Mouse (Mus musculus) MEL (cell line): ENCODE results near the gene 9930021J03Rik. TPM values are rescaled to one million over a fixed set of nuclear protein-coding genes. Genes with fewer than 3 reads are reported as not detected.

Experiments used
- DNase-seq: peaks from one replicate; pipeline ENCODE4 v3.0.0; 2011; ENCODE audit warnings: low read depth, low spot score
- H3K27ac ChIP-seq: 2 replicates; pipeline ENCODE4 v1.5.1; 2012; ENCODE audit warnings: low read depth, mild to moderate bottlenecking, control low read depth, low read length, moderate library complexity; ENCODE audit not compliant: control insufficient read depth
- H3K27me3 ChIP-seq, 2 experiments: fragments of 150-350 bp in 1 of 2; sonication (generic) in 1 of 2; 2 replicates each; pipeline ENCODE4 v1.6.1; 2012; ENCODE audit warnings: low read length in 2 of 2, mild to moderate bottlenecking in 2 of 2, improper control_type of control experiment in 1 of 2, moderate library complexity in 1 of 2; ENCODE audit not compliant: insufficient read depth in 2 of 2, control insufficient read depth in 1 of 2
- H3K36me3 ChIP-seq, 2 experiments: 2 replicates each; pipeline ENCODE4 v1.6.1; 2012 to 2014; ENCODE audit warnings: low read length in 2 of 2, improper control_type of control experiment in 1 of 2, inconsistent platforms in 1 of 2, mild to moderate bottlenecking in 1 of 2; ENCODE audit not compliant: insufficient read depth in 2 of 2, control insufficient read depth in 1 of 2
- H3K4me1 ChIP-seq, 2 experiments: fragments of 150-350 bp in 1 of 2; sonication (generic) in 1 of 2; 2 replicates each; pipeline ENCODE4 v1.6.1; 2012; ENCODE audit warnings: low read length in 2 of 2, improper control_type of control experiment in 1 of 2, mild to moderate bottlenecking in 1 of 2; ENCODE audit not compliant: insufficient read depth in 2 of 2, control insufficient read depth in 1 of 2
- H3K4me3 ChIP-seq, 2 experiments: fragments of 150-350 bp in 1 of 2; sonication (generic) in 1 of 2; 2 replicates each; pipeline ENCODE4 v1.5.1; 2012; ENCODE audit warnings: low read depth in 2 of 2, low read length in 2 of 2, mild to moderate bottlenecking in 2 of 2, moderate library complexity in 2 of 2, control low read depth in 1 of 2, improper control_type of control experiment in 1 of 2; ENCODE audit not compliant: control insufficient read depth in 1 of 2, insufficient read depth in 1 of 2
- H3K79me2 ChIP-seq: 2 replicates; pipeline ENCODE4 v1.6.1; 2012; ENCODE audit warnings: mild to moderate bottlenecking, low read length, moderate library complexity; ENCODE audit not compliant: control insufficient read depth, poor library complexity, insufficient read depth
- H3K9ac ChIP-seq: 2 replicates; pipeline ENCODE4 v1.6.1; 2012; ENCODE audit warnings: low read depth, mild to moderate bottlenecking, control low read depth, low read length, moderate library complexity; ENCODE audit not compliant: control insufficient read depth, poor library complexity, severe bottlenecking
- H3K9me3 ChIP-seq: fragments of 150-350 bp; sonication (generic); replicated peaks from 2 replicates; pipeline ENCODE4 v1.6.1; 2012; ENCODE audit warnings: mild to moderate bottlenecking, low read length, improper control_type of control experiment, moderate library complexity; ENCODE audit not compliant: insufficient read depth
- BHLHE40 ChIP-seq: IDR thresholded peaks from 2 replicates; pipeline ENCODE4 v1.6.1; 2012; ENCODE audit warnings: low read depth, mild to moderate bottlenecking, inconsistent platforms, low read length, improper control_type of control experiment, borderline replicate concordance
- CHD1 ChIP-seq: IDR thresholded peaks from 2 replicates; pipeline ENCODE4 v1.6.1; 2012; ENCODE audit warnings: low read depth, mild to moderate bottlenecking, inconsistent platforms, low read length, improper control_type of control experiment
- CHD2 ChIP-seq: IDR thresholded peaks from 2 replicates; pipeline ENCODE4 v1.6.1; 2011; ENCODE audit warnings: low read length, improper control_type of control experiment
- CTCF ChIP-seq, 3 experiments: IDR thresholded peaks in 2 of 3; conservative IDR thresholded peaks in 1 of 3; 2 replicates each; pipeline ENCODE4 v1.5.1; 2011 to 2012; ENCODE audit warnings: low read length in 3 of 3, low read depth in 2 of 3, mild to moderate bottlenecking in 2 of 3, improper control_type of control experiment in 1 of 3, inconsistent platforms in 1 of 3, mixed read lengths in 1 of 3, moderate library complexity in 1 of 3; ENCODE audit not compliant: control insufficient read depth in 1 of 3, insufficient read depth in 1 of 3, poor library complexity in 1 of 3, severe bottlenecking in 1 of 3
- E2F4 ChIP-seq: IDR thresholded peaks from 2 replicates; pipeline ENCODE4 v1.6.1; 2011; ENCODE audit warnings: low read depth, low read length, improper control_type of control experiment, borderline replicate concordance
- ELF1 ChIP-seq: IDR thresholded peaks from 2 replicates; pipeline ENCODE4 v1.6.1; 2014; ENCODE audit warnings: low read depth, mild to moderate bottlenecking, inconsistent platforms, low read length, improper control_type of control experiment, moderate library complexity
- EP300 ChIP-seq, 2 experiments: IDR thresholded peaks; 2 replicates each; pipeline ENCODE4 v1.6.1; 2011; ENCODE audit warnings: improper control_type of control experiment in 2 of 2, low read length in 2 of 2, low read depth in 1 of 2, mild to moderate bottlenecking in 1 of 2
- ETS1 ChIP-seq: IDR thresholded peaks from 2 replicates; pipeline ENCODE4 v1.6.1; 2012; ENCODE audit warnings: low read depth, mild to moderate bottlenecking, inconsistent platforms, low read length, improper control_type of control experiment, moderate library complexity
- GATA1 ChIP-seq: IDR thresholded peaks from 2 replicates; pipeline ENCODE4 v1.6.1; 2011; ENCODE audit warnings: low read depth, low read length, improper control_type of control experiment
- HCFC1 ChIP-seq: IDR thresholded peaks from 2 replicates; pipeline ENCODE4 v1.6.1; 2012; ENCODE audit warnings: low read depth, mild to moderate bottlenecking, inconsistent platforms, low read length, improper control_type of control experiment, moderate library complexity
- MAFK ChIP-seq: IDR thresholded peaks from 2 replicates; pipeline ENCODE4 v1.6.1; 2011; ENCODE audit warnings: low read depth, mild to moderate bottlenecking, low read length, improper control_type of control experiment, borderline replicate concordance
- MAZ ChIP-seq: IDR thresholded peaks from 2 replicates; pipeline ENCODE4 v1.6.1; 2012; ENCODE audit warnings: low read depth, mild to moderate bottlenecking, inconsistent platforms, low read length, improper control_type of control experiment
- MXI1 ChIP-seq: IDR thresholded peaks from 2 replicates; pipeline ENCODE4 v1.6.1; 2011; ENCODE audit warnings: mild to moderate bottlenecking, low read depth, low read length, improper control_type of control experiment
- MYB ChIP-seq: IDR thresholded peaks from 2 replicates; pipeline ENCODE4 v1.6.1; 2011; ENCODE audit warnings: mild to moderate bottlenecking, low read depth, low read length, improper control_type of control experiment
- MYC ChIP-seq: IDR thresholded peaks from 2 replicates; pipeline ENCODE4 v1.6.1; 2011; ENCODE audit warnings: low read depth, mild to moderate bottlenecking, low read length, improper control_type of control experiment, moderate library complexity
- NELFE ChIP-seq: IDR thresholded peaks from 2 replicates; pipeline ENCODE4 v1.6.1; 2011; ENCODE audit warnings: low read depth, low read length, improper control_type of control experiment
- NRF1 ChIP-seq: IDR thresholded peaks from 2 replicates; pipeline ENCODE4 v1.6.1; 2014; ENCODE audit warnings: low read depth, mild to moderate bottlenecking, inconsistent platforms, low read length, improper control_type of control experiment, moderate library complexity; ENCODE audit not compliant: poor library complexity, insufficient read depth, severe bottlenecking
- POLR2A ChIP-seq, 2 experiments: IDR thresholded peaks; 2 replicates each; pipeline ENCODE4 v1.6.1; 2011 to 2012; ENCODE audit warnings: low read length in 2 of 2, mild to moderate bottlenecking in 2 of 2, control low read depth in 1 of 2, improper control_type of control experiment in 1 of 2, low read depth in 1 of 2, moderate library complexity in 1 of 2; ENCODE audit not compliant: control insufficient read depth in 1 of 2, insufficient read depth in 1 of 2, poor library complexity in 1 of 2
- POLR2AphosphoS2 ChIP-seq: IDR thresholded peaks from 2 replicates; pipeline ENCODE4 v1.6.1; 2011; ENCODE audit warnings: low read length, improper control_type of control experiment
- POLR2AphosphoS5 ChIP-seq: IDR thresholded peaks from 2 replicates; pipeline ENCODE4 v1.6.1; 2012; ENCODE audit warnings: low read depth, borderline replicate concordance, mild to moderate bottlenecking, inconsistent platforms, low read length, moderate library complexity, mixed read lengths
- RAD21 ChIP-seq: IDR thresholded peaks from 2 replicates; pipeline ENCODE4 v1.6.1; 2011; ENCODE audit warnings: mild to moderate bottlenecking, low read depth, low read length, improper control_type of control experiment
- RCOR1 ChIP-seq: IDR thresholded peaks from 2 replicates; pipeline ENCODE4 v1.6.1; 2012; ENCODE audit warnings: low read depth, mild to moderate bottlenecking, inconsistent platforms, low read length, improper control_type of control experiment
- TAL1 ChIP-seq: IDR thresholded peaks from 2 replicates; pipeline ENCODE4 v1.6.1; 2012; ENCODE audit warnings: mild to moderate bottlenecking, inconsistent platforms, low read length, moderate library complexity, mixed read lengths
- TBP ChIP-seq: IDR thresholded peaks from 2 replicates; pipeline ENCODE4 v1.8.0; 2011; ENCODE audit warnings: low read depth, low read length, improper control_type of control experiment
- TCF12 ChIP-seq: IDR thresholded peaks from 2 replicates; pipeline ENCODE4 v1.6.1; 2014; ENCODE audit warnings: low read depth, mild to moderate bottlenecking, inconsistent platforms, low read length, improper control_type of control experiment, moderate library complexity
- UBTF ChIP-seq: IDR thresholded peaks from 2 replicates; pipeline ENCODE4 v1.6.1; 2012; ENCODE audit warnings: low read depth, mild to moderate bottlenecking, inconsistent platforms, low read length, improper control_type of control experiment, moderate library complexity, borderline replicate concordance; ENCODE audit not compliant: insufficient read depth
- USF1 ChIP-seq: IDR thresholded peaks from 2 replicates; pipeline ENCODE4 v1.6.1; 2014; ENCODE audit warnings: low read depth, mild to moderate bottlenecking, inconsistent platforms, low read length, improper control_type of control experiment, moderate library complexity
- ZC3H11A ChIP-seq: IDR thresholded peaks from 2 replicates; pipeline ENCODE4 v1.6.1; 2012; ENCODE audit warnings: low read depth, mild to moderate bottlenecking, inconsistent platforms, low read length, improper control_type of control experiment
- ZKSCAN1 ChIP-seq: IDR thresholded peaks from 2 replicates; pipeline ENCODE4 v1.6.1; 2012; ENCODE audit warnings: low read depth, mild to moderate bottlenecking, inconsistent platforms, low read length, improper control_type of control experiment, moderate library complexity
- ZMIZ1 ChIP-seq: IDR thresholded peaks from 2 replicates; pipeline ENCODE4 v1.6.1; 2012; ENCODE audit warnings: low read depth, mild to moderate bottlenecking, inconsistent platforms, low read length, improper control_type of control experiment, moderate library complexity
- ZNF384 ChIP-seq: IDR thresholded peaks from 2 replicates; pipeline ENCODE4 v1.6.1; 2012; ENCODE audit warnings: low read depth, mild to moderate bottlenecking, inconsistent platforms, low read length, improper control_type of control experiment
- polyA plus RNA-seq, 2 experiments: library from polyadenylated mRNA; stranded (reverse) in 1 of 2; unstranded in 1 of 2; fragments of >175 nt in 1 of 2; fragments of >200 nt in 1 of 2; gene quantifications; 2 replicates each; pipeline versions ENCODE4 v1.2.1 to v1.2.4; 2012; ENCODE audit warnings: low replicate concordance in 2 of 2, low read depth in 1 of 2; ENCODE audit not compliant: insufficient read length in 2 of 2, insufficient read depth in 1 of 2, missing spikeins in 1 of 2
- total RNA-seq: library from RNA; depleted of rRNA; stranded (reverse); fragments of 300-350 nt; gene quantifications from 2 replicates; pipeline ENCODE4 v1.2.3, GENCODE M21; 2012

9930021J03Rik gene
- total and polyA plus RNA-seq, 3 experiments = 19.9 to 216 (median 40.9) TPM

GRCm38 (mm10) chr19:29666965-29667594, 138.7 kb downstream of the 9930021J03Rik start:
- no peak overlapping the region for H3K9ac ChIP-seq
- peak; percentile 48 for DNase-seq

GRCm38 (mm10) chr19:29666164-29666563, 139.6 kb downstream of the 9930021J03Rik start:
- H3K27ac ChIP-seq = no peak overlapping the region
- no peaks in the 10 kb centered on the region for H3K27me3 ChIP-seq
- peaks cover 0 to 20% of the 10 kb centered on the region in 2 experiments; a peak in 2 of 4 replicates for H3K36me3 ChIP-seq
- peak; percentile 54 for DNase-seq
- peaks cover 2 to 25% of the 10 kb centered on the region in 2 experiments for H3K4me1 ChIP-seq
- H3K79me2 ChIP-seq = no peaks in the 10 kb centered on the region
- H3K4me3 ChIP-seq = no peak overlapping the region
- no peak overlapping the region for H3K9ac ChIP-seq
- no peaks in the 10 kb centered on the region for H3K9me3 ChIP-seq
- 0 out of 2 replicates have a peak, but pooled peaks have one; percentile 20 for TF ChIP-seq MAFK
- TF ChIP-seq RCOR1 = peak; percentile 99
- TF ChIP-seq ZC3H11A = no peak
- TF ChIP-seq CHD1 = no peak
- no peak for TF ChIP-seq TBP
- TF ChIP-seq POLR2AphosphoS5 = no peak
- no peak for TF ChIP-seq MYC
- TF ChIP-seq POLR2A (IDR thresholded peaks at IDR 0.05; ENCODE audit: control insufficient read depth in 1 of 2, insufficient read depth in 1 of 2, low read depth in 1 of 2, low read length in 2 of 2, poor library complexity in 1 of 2) = no peak
- 0 out of 2 replicates have a peak, but pooled peaks have one; percentile 22 for TF ChIP-seq BHLHE40
- TF ChIP-seq ETS1 = peak; percentile 82
- no peak for TF ChIP-seq NRF1
- no peak; the same call in 1 of the 2 replicates for TF ChIP-seq MXI1
- no peak for TF ChIP-seq RAD21
- no peak for TF ChIP-seq POLR2AphosphoS2
- TF ChIP-seq MAZ = no peak
- TF ChIP-seq TCF12 = peak; percentile 93
- TF ChIP-seq CHD2 = no peak
- TF ChIP-seq CTCF (IDR thresholded peaks at IDR 0.05 in 2 of 3, conservative IDR thresholded peaks at IDR 0.05 in 1 of 3; ENCODE audit: control insufficient read depth in 1 of 3, insufficient read depth in 1 of 3, low read depth in 2 of 3, low read length in 3 of 3, poor library complexity in 1 of 3, severe bottlenecking in 1 of 3) = no peak
- 0 out of 2 replicates have a peak, but pooled peaks have one; percentile 9 for TF ChIP-seq ELF1
- no peak for TF ChIP-seq USF1
- no peak for TF ChIP-seq ZMIZ1
- TF ChIP-seq NELFE = no peak
- no peak for TF ChIP-seq ZNF384
- no peak for TF ChIP-seq UBTF
- no peak for TF ChIP-seq ZKSCAN1
- no peak for TF ChIP-seq HCFC1
- 0 out of 2 replicates have a peak, but pooled peaks have one; percentile 11 for TF ChIP-seq MYB

More at GRCm38 (mm10) chr19:29666965-29667594, 138.7 kb downstream of the 9930021J03Rik start:
- H3K9me3 ChIP-seq = no peaks in the 10 kb centered on the region
- no peaks in the 10 kb centered on the region for H3K79me2 ChIP-seq
- H3K27me3 ChIP-seq = no peaks in the 10 kb centered on the region
- H3K4me3 ChIP-seq = no peak overlapping the region
- H3K27ac ChIP-seq = no peak overlapping the region
- peaks cover 0 to 20% of the 10 kb centered on the region in 2 experiments; a peak in 2 of 4 replicates for H3K36me3 ChIP-seq
- TF ChIP-seq HCFC1 = no peak
- TF ChIP-seq RCOR1 = peak; percentile 75; the same call in 1 of the 2 replicates
- TF ChIP-seq E2F4 = no peak
- 0 out of 2 replicates have a peak, but pooled peaks have one; percentile 27 for TF ChIP-seq MYC
- TF ChIP-seq CHD1 = 0 out of 2 replicates have a peak, but pooled peaks have one; percentile 55
- peak; percentile 50; the same call in 1 of the 2 replicates for TF ChIP-seq GATA1
- TF ChIP-seq TAL1 = peak; percentile 28; the same call in 1 of the 2 replicates
- TF ChIP-seq EP300 (IDR thresholded peaks at IDR 0.05; ENCODE audit: low read depth in 1 of 2, low read length in 2 of 2) = peak; percentile 37 to 42; a peak in 3 of 4 replicates
- TF ChIP-seq TCF12 = 0 out of 2 replicates have a peak, but pooled peaks have one; percentile 18
- peaks cover 0 to 22% of the 10 kb centered on the region in 2 experiments; a peak in 2 of 4 replicates for H3K4me1 ChIP-seq
